Mouse (Mus musculus): ENCODE data around the gene Cped1.

GRCm38 (mm10) chr6:22020696-22021095 is 35.0 kb downstream of the Cped1 start:
- TF ChIP-seq CTCF (IDR thresholded peaks at IDR 0.05; ENCODE audit: insufficient read depth, low read depth, low read length) = no peak
- no peak for TF ChIP-seq POLR2A (IDR thresholded peaks at IDR 0.05; ENCODE audit: insufficient read depth, low read depth, low read length)

All from olfactory bulb, adult 2 months (tissue).